Mouse (Mus musculus) cerebellum, adult 2 months (tissue): ENCODE data around the gene Il4i1. TPM values are rescaled to one million over a fixed set of nuclear protein-coding genes. Genes with fewer than 3 reads are reported as not detected.
A peak's percentile ranks its signal among the peaks of the same experiment; 100 is the strongest.

Source experiments
- DNase-seq, 2 experiments: peaks; one replicate each; pipeline ENCODE4 v3.0.0; 2021
- H3K27ac ChIP-seq: fragments of 200-500 bp; 2 replicates; pipeline ENCODE4 v1.5.1; 2012; ENCODE audit warnings: low read length, control low read depth, inconsistent platforms; ENCODE audit not compliant: insufficient read depth
- H3K27me3 ChIP-seq: fragments of 200-500 bp; 2 replicates; pipeline ENCODE4 v1.6.1; 2012; ENCODE audit warnings: inconsistent platforms, mild to moderate bottlenecking, low read length, moderate library complexity; ENCODE audit not compliant: control insufficient read depth, insufficient read depth
- H3K4me1 ChIP-seq: fragments of 200-500 bp; 2 replicates; pipeline ENCODE4 v1.6.1; 2011; ENCODE audit warnings: low read length; ENCODE audit not compliant: control insufficient read depth, insufficient read depth
- H3K4me3 ChIP-seq: fragments of 200-500 bp; replicated peaks from 2 replicates; pipeline ENCODE3; 2011; ENCODE audit warnings: mild to moderate bottlenecking, low read depth, low read length, control low read depth; ENCODE audit not compliant: insufficient read depth
- CTCF ChIP-seq: fragments of 200-500 bp; IDR thresholded peaks from 2 replicates; pipeline ENCODE4 v1.5.1; 2011; ENCODE audit warnings: low read depth, mild to moderate bottlenecking, control low read depth, low read length, moderate library complexity, borderline replicate concordance; ENCODE audit not compliant: insufficient read depth
- POLR2A ChIP-seq: fragments of 200-500 bp; IDR thresholded peaks from 2 replicates; pipeline ENCODE4 v1.6.1; 2011; ENCODE audit warnings: low read length, control low read depth, borderline replicate concordance; ENCODE audit not compliant: insufficient read depth
- WGBS: fragments of 180-500 bp; shearing (Covaris S2); methylation state at CpG from one replicate; pipeline ENCODE4 v1.1.7; 2018; 5-methylcytosine and 5-hydroxymethylcytosine counted together
- polyA plus RNA-seq: library from polyadenylated mRNA; depleted of rRNA; stranded (reverse); fragments of >200 nt; gene quantifications from 2 replicates; pipeline ENCODE4 v1.2.3, GENCODE M21; 2012

Gene Il4i1
- polyA plus RNA-seq, 1 experiment = 1.9 TPM

- Histone ChIP-seq H3K4me1 (no peaks in the 10 kb centered on the region), H3K27me3 (no peaks in the 10 kb centered on the region), H3K27ac (no peak overlapping the region), H3K4me3 (no peak overlapping the region)
- WGBS = 74% methylated on average over 6 of the region's 6 CpGs
- no peak for DNase-seq
- TF ChIP-seq CTCF (no peak), POLR2A (no peak)
Measured at GRCm38 (mm10) chr7:44792781-44793180, 23.4 kb upstream of the Il4i1 start.

GRCm38 (mm10) chr7:44808927-44809326, 7.3 kb upstream of the Il4i1 start:
- TF ChIP-seq CTCF (no peak), POLR2A (no peak)
- H3K4me3 ChIP-seq = no peak overlapping the region
- H3K27me3 ChIP-seq = no peaks in the 10 kb centered on the region
- H3K27ac ChIP-seq = no peak overlapping the region
- no peak for DNase-seq
- no peaks in the 10 kb centered on the region for H3K4me1 ChIP-seq
- 84% methylated on average over 2 of the region's 2 CpGs for WGBS

- H3K4me3 ChIP-seq = no peak overlapping the region
- 85% methylated on average over 3 of the region's 3 CpGs for WGBS
- H3K27me3 ChIP-seq = no peaks in the 10 kb centered on the region
- peak in 1 of 2 experiments; percentile 5 for DNase-seq
- TF ChIP-seq CTCF (no peak), POLR2A (no peak)
- H3K4me1 ChIP-seq = no peaks in the 10 kb centered on the region
- no peak overlapping the region for H3K27ac ChIP-seq
Measured at GRCm38 (mm10) chr7:44809466-44809865, 6.7 kb upstream of the Il4i1 start.

GRCm38 (mm10) chr7:44810365-44810764, 5.8 kb upstream of the Il4i1 start:
- no peak overlapping the region for H3K4me3 ChIP-seq
- no peak for TF ChIP-seq POLR2A
- no peak for TF ChIP-seq CTCF
- peak in 1 of 2 experiments; percentile 1 for DNase-seq
- H3K27me3 ChIP-seq = no peaks in the 10 kb centered on the region
- H3K4me1 ChIP-seq = no peaks in the 10 kb centered on the region
- WGBS = 81% methylated on average over 4 of the region's 4 CpGs
- no peak overlapping the region for H3K27ac ChIP-seq

GRCm38 (mm10) chr7:44810819-44811557, 5.2 kb upstream of the Il4i1 start:
- WGBS = 82% methylated on average over 7 of the region's 7 CpGs
- no peaks in the 10 kb centered on the region for H3K27me3 ChIP-seq
- H3K4me3 ChIP-seq = no peak overlapping the region
- TF ChIP-seq POLR2A = no peak
- no peak for TF ChIP-seq CTCF
- H3K27ac ChIP-seq = no peak overlapping the region
- DNase-seq = peak in 1 of 2 experiments; percentile 4
- H3K4me1 ChIP-seq = no peaks in the 10 kb centered on the region

GRCm38 (mm10) chr7:44812651-44813325, 3.4 kb upstream of the Il4i1 start:
- Histone ChIP-seq H3K4me3 (no peak overlapping the region), H3K27ac (no peak overlapping the region), H3K4me1 (peaks cover 3% of the 10 kb centered on the region; the same call in 1 of the 2 replicates), H3K27me3 (no peaks in the 10 kb centered on the region)
- WGBS = 90% methylated on average over 20 of the region's 20 CpGs
- DNase-seq = peak in 1 of 2 experiments; percentile 10
- TF ChIP-seq CTCF = no peak
- no peak for TF ChIP-seq POLR2A

- TF ChIP-seq POLR2A (no peak), CTCF (no peak)
- Histone ChIP-seq H3K27me3 (no peaks in the 10 kb centered on the region), H3K4me3 (no peak overlapping the region), H3K27ac (no peak overlapping the region), H3K4me1 (peaks cover 8% of the 10 kb centered on the region)
- 93% methylated on average over 3 of the region's 3 CpGs for WGBS
- DNase-seq = no peak
Measured at GRCm38 (mm10) chr7:44813985-44814384, 2.2 kb upstream of the Il4i1 start.

- no peak for TF ChIP-seq CTCF
- H3K4me3 ChIP-seq = no peak overlapping the region
- H3K4me1 ChIP-seq = peaks cover 8% of the 10 kb centered on the region
- H3K27ac ChIP-seq = no peak overlapping the region
- DNase-seq = no peak
- WGBS = 89% methylated on average over 4 of the region's 4 CpGs
- no peaks in the 10 kb centered on the region for H3K27me3 ChIP-seq
Measured at GRCm38 (mm10) chr7:44814423-44814822, 1.8 kb upstream of the Il4i1 start.
